Mouse (Mus musculus): Measurements from ENCODE around the gene Bdp1. TPM values are rescaled to one million over a fixed set of nuclear protein-coding genes. Genes with fewer than 3 reads are reported as not detected.

The Bdp1 gene
- polyA plus RNA-seq, 1 experiment = 8.7 TPM

DNA sequence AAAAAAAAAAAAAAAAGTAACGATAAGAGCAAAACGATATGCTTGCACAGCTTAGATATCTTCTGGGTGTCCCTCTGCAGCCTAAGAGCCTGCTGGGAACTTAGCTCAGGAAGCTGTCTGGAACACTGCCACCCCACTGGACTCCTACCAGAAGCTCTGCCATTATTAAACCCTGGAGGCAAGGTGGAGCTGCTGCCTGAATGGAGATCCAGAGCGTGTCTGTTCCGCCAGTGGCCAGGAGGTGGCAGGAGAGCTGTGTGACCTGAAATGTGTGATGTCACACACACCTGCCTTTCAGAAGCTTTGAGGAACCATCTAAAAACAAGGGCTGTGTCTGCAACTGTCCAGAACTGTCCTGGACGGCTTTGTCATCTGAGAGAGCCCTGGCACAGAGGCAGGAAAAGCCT lies 102.1 kb downstream of the Bdp1 start:
- DNase-seq (ENCODE audit: low spot score) = peak; percentile 65

DNA sequence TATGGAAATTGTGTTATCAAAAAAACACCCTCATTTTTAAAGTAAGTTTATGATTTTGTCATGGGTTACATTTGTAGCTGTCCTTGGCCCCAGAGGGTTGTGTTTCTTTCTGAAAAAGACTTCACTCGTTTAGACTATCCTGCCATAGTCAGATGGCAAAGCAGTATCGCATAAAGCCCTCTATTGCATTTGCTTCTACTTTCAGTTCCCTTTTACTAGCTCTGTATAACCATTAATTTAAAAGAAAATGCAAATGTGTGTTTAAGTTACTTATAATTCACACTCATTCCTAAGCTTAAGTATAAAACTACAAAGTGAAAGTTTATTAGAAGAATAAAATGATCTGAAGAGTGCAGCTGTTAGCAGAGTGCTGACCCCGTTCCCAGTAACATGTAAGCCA lies 104.8 kb downstream of the Bdp1 start:
- DNase-seq (ENCODE audit: low spot score) = no peak

DNA sequence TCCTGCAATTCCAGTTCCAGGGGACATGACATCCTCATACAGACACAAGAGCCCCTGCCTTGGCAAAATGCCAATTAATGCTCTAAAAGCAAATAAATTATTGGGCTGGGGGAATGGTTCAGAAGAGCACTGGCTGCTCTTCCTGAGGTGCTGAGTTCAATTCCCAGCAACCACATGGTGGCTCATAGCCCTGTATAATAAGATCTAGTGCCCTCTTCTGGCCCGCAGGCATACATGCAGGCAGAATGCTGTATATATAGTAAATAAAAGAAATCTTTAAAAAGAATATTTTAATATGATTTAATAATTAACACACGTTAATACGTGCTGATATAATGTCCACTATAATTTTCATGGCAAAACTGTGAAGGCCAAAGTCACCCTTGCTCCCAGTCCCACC lies 105.8 kb downstream of the Bdp1 start:
- no peak for DNase-seq (ENCODE audit: low spot score)

DNA sequence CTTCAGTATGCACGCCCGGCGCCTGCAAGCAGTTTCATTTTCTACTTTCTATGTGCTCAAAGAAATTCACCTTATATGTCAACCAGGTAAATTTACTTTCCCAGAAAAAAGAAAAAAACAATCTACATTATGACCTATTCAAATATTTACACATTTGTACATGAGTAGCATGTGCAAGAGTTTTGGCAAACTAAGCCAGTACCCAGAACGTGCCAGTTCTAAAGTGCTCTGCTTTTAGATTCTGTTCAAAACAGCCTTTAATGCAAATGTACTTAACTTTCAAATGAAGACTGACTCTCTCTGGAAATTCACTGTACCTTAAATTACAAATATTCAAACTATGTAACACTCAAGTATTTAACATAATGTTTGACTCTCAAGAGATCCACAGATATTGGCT lies 114.3 kb downstream of the Bdp1 start:
- DNase-seq (ENCODE audit: low spot score) = no peak

DNA sequence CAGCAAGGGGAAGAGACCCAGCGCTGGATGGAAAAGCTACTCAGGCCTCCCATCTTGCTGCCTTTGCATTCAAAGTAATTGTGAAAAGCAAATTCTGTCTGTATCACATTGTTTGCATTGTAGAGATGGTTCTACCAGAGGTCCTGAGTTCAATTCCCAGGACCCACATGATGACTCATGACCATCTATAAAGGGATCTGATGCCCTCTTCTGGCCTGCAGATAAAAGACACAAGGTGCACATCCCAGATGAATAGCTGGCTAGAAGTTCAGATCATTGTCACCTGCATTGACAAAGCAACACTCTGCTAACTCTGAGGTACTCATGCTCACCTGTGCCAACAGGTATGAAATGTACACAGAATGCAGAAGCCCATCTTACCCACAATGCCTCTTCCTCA lies 120.5 kb downstream of the Bdp1 start:
- DNase-seq (ENCODE audit: low spot score) = no peak

DNA sequence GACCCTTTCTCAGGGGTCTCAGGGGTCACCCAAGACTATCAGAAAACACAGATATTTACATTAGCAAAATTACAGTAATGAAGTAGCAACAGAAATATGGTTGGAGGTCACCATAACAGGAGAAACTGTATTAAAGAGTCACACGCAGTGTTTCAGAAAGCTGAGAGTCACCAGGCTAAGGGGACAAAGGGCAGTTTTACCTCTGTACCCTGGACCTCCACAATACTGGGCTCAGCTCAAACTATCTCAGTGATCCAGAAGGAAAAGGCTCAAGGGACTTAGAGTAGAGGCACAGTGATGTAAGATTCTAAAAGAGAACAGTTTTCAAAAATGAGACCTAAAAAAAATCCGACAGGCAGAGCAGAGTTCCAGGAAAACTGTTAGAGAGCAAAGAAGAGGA lies 124.5 kb downstream of the Bdp1 start:
- DNase-seq (ENCODE audit: low spot score) = no peak

DNA sequence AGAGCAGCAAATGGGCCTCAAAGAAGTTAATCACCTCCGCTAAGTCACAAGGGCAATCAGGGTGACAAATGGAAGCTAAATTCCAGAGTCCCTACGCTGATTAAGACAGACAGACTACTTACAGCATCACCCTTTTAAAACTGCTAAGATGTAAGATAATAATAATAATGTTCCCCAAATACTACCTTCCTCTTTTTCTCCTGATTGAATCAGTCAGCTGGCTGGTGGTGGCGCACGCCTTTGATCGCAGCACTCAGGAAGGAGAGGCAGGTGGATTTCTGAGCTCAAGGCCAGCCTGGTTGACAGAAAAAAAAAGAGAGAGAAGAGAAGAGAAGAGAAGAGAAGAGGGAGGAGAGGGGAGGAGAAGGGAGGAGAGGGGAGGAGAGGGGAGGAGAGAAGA lies 133.8 kb downstream of the Bdp1 start:
- DNase-seq (ENCODE audit: low spot score) = no peak

Other genes starting within 250 kb of the Bdp1 start
- gene Cartpt, start 203.0 kb downstream of the Bdp1 start, polyA plus RNA-seq (2012; rRNA removed) = 1.4 TPM in 2 replicates
- gene Mccc2, start 88.4 kb downstream of the Bdp1 start, polyA plus RNA-seq (2012; rRNA removed) = 17.8 and 26.5 TPM in 2 replicates
- 28.2 and 30.7 TPM in 2 replicates for gene Serf1, start 3.9 kb upstream of the Bdp1 start, polyA plus RNA-seq (2012; rRNA removed)
- gene Smn1, start 20.8 kb upstream of the Bdp1 start, polyA plus RNA-seq (2012; rRNA removed) = 37.3 and 50.4 TPM in 2 replicates
- 2.5 and 2.8 TPM in 2 replicates for gene Naip2, start 98.0 kb upstream of the Bdp1 start, polyA plus RNA-seq (2012; rRNA removed)
- gene Naip5, start 142.3 kb upstream of the Bdp1 start, polyA plus RNA-seq (2012; rRNA removed) = 8.1 and 8.6 TPM in 2 replicates
- 11.8 and 13.8 TPM in 2 replicates for gene Naip6, start 213.6 kb upstream of the Bdp1 start, polyA plus RNA-seq (2012; rRNA removed)